10 mouse cellular contexts compared by ENCODE assay signal in the genomic region with DNA sequence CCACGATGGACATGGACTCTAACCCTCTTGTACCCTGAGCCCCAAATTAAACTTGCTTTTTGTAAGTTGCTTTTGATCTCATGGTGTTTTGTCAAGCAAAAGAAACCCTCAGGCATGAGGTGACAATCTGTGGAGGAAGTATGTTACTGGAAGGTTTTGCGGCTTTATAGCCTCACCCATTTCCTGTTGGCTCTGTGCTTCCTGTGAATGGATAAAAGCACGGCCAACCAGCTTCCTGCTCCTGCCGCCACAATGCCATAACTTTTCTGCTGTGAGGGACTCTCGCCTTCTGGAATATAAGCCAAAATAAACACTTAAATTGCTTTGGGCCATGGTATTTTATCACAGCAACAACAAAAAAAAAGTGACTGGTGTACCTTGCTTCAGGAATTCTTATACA. TPM values are rescaled to one million over a fixed set of nuclear protein-coding genes. Genes with fewer than 3 reads are reported as not detected.
DNase-seq lines count a peak whose midpoint lies in the region; ATAC-seq lines count a peak whose summit lies in the region.
"Had no signal": no experiment of that assay in that cellular context is flagged by ENCODE, and none has a peak within 500 bp of the region (broad histone marks: within the 10 kb centered on the region; RNA-seq: fewer than 3 reads in every experiment).

No protein-coding gene starts in this region.

- intact Hi-C loops in heart, postnatal 14 days (cut with DNase I) = no loop called here

- H3K9ac ChIP-seq in heart, embryonic 14.5 days (ENCODE audit: low read length) = no peak overlapping the region
- H3K9ac ChIP-seq: midbrain, embryonic 12.5 days had no signal

- H3K27ac ChIP-seq in heart, embryonic 14.5 days (replicated peaks in 1 of 2; ENCODE audit: control insufficient read depth in 1 of 2, insufficient read depth in 1 of 2, low read depth in 2 of 2, low read length in 2 of 2) = peak overlapping the region; percentile 55 to 77
- H3K27ac ChIP-seq: forebrain, embryonic 10.5 days; midbrain, embryonic 12.5 days had no signal

- ATAC-seq in heart, embryonic 14.5 days (ENCODE audit: insufficient number of reproducible peaks, insufficient read depth, low FRiP score, low read depth) = no peak

- H3K4me1 ChIP-seq in heart, embryonic 14.5 days (ENCODE audit: control insufficient read depth in 2 of 2, insufficient read depth in 2 of 2, low read length in 2 of 2) = peaks cover 0 to 2% of the 10 kb centered on the region in 2 experiments; a peak in 1 of 4 replicates

- 60% methylated on average over 5 of the region's 5 CpGs for WGBS in heart, embryonic 14.5 days

- no peak overlapping the region for H3K4me2 ChIP-seq in heart, embryonic 14.5 days (ENCODE audit: low read length)
- H3K4me2 ChIP-seq: midbrain, embryonic 12.5 days had no signal

- no peaks in the 10 kb centered on the region for H3K9me3 ChIP-seq in heart, embryonic 14.5 days (ENCODE audit: control insufficient read depth, low read length)
- H3K9me3 ChIP-seq: forebrain, embryonic 10.5 days; midbrain, embryonic 12.5 days had no signal

- peak; percentile 87 for DNase-seq in heart, adult 11 months
- DNase-seq in heart, postnatal 14 days = no peak
- peak; percentile 43 for DNase-seq in CD4-positive, CD25-positive, alpha-beta regulatory T cell, adult 2 months (ENCODE audit: low read depth, low spot score)
- DNase-seq in lung, postnatal 10 days = peak; percentile 22
- DNase-seq in frontal cortex, postnatal 14 days (ENCODE audit: low spot score in 2 of 2) = no peak
- no peak for DNase-seq in ovary, postnatal 10 days (ENCODE audit: low spot score)
- DNase-seq in spleen, postnatal 14 days (ENCODE audit: low spot score in 2 of 2) = no peak

- H3K4me3 ChIP-seq in heart, embryonic 14.5 days (ENCODE audit: control insufficient read depth in 1 of 2, insufficient read depth in 1 of 2, low read depth in 1 of 2, low read length in 2 of 2) = no peak overlapping the region
- H3K4me3 ChIP-seq: forebrain, embryonic 10.5 days; midbrain, embryonic 12.5 days had no signal

- no peaks in the 10 kb centered on the region for H3K36me3 ChIP-seq in heart, embryonic 14.5 days (ENCODE audit: control insufficient read depth, insufficient read depth, low read length)
- H3K36me3 ChIP-seq: forebrain, embryonic 10.5 days; midbrain, embryonic 12.5 days had no signal

- H3K27me3 ChIP-seq in heart, embryonic 14.5 days (ENCODE audit: control insufficient read depth, insufficient read depth, low read length) = no peaks in the 10 kb centered on the region
- H3K27me3 ChIP-seq: midbrain, embryonic 12.5 days had no signal

RNA-seq across cellular contexts. Expression of gene Anapc13, which starts 48.6 kb away (rescaled TPM):
- total RNA-seq in heart, postnatal 14 days (2021) = 100 to 1,000 TPM; 282 to 299 TPM
- polyA plus RNA-seq in heart, embryonic 14.5 days (2014; fragmentation: Nextera tagmentation; extraction: Ambion mirVana) = 294 and 328 TPM in 2 replicates

RNA-seq across cellular contexts. Expression of gene Cep63, which starts 48.9 kb away (rescaled TPM):
- total RNA-seq in heart, postnatal 14 days (2021) = 10 to 100 TPM; 32.2 to 33.5 TPM
- polyA plus RNA-seq in heart, embryonic 14.5 days (2014; fragmentation: Nextera tagmentation; extraction: Ambion mirVana) = 42.9 and 43.1 TPM in 2 replicates

Comparison
In these comparisons a context has a peak if more than half of its experiments do, and no peak if none do; other contexts are left out.
1. DNase-seq: peak in heart, adult 11 months (single experiment), CD4-positive, CD25-positive, alpha-beta regulatory T cell, adult 2 months (single experiment) and lung, postnatal 10 days (single experiment); none in heart, postnatal 14 days (0 of 2), frontal cortex, postnatal 14 days (0 of 2), ovary, postnatal 10 days (single experiment) and spleen, postnatal 14 days (0 of 2).